Mouse (Mus musculus): ENCODE measurements around the gene Ehbp1l1. TPM values are rescaled to one million over a fixed set of nuclear protein-coding genes. Genes with fewer than 3 reads are reported as not detected.

The Ehbp1l1 gene
- total and polyA plus RNA-seq, 3 experiments, result 30.4 to 62.6 (median 57.0) TPM

Other genes starting within 250 kb of the Ehbp1l1 start
Only the 20 nearest of the 22 such genes appear.
- gene Cfl1, start 235.9 kb downstream of the Ehbp1l1 start, total RNA-seq (2012; rRNA removed), result 818 and 982 TPM in 2 replicates
- gene Cfl1, start 235.9 kb downstream of the Ehbp1l1 start, total RNA-seq (2014; rRNA removed), result 932 and 999 TPM in 2 replicates
- gene Cfl1, start 235.9 kb downstream of the Ehbp1l1 start, polyA plus RNA-seq (2012; ENCODE audit: insufficient read length, low read depth), result 1,768 and 1,993 TPM in 2 replicates
- 0.25 and 0.34 TPM in 2 replicates for gene 1700020D05Rik, start 222.5 kb downstream of the Ehbp1l1 start, total RNA-seq (2012; rRNA removed)
- 0.23 TPM in 1 of 2 replicates, not detected in the other for gene 1700020D05Rik, start 222.5 kb downstream of the Ehbp1l1 start, total RNA-seq (2014; rRNA removed)
- gene 1700020D05Rik, start 222.5 kb downstream of the Ehbp1l1 start, polyA plus RNA-seq (2012; ENCODE audit: insufficient read length, low read depth), result 0.33 TPM in 1 of 2 replicates, not detected in the other
- 2.7 and 2.8 TPM in 2 replicates for gene Snx32, start 215.8 kb downstream of the Ehbp1l1 start, total RNA-seq (2012; rRNA removed)
- 0.75 and 0.96 TPM in 2 replicates for gene Snx32, start 215.8 kb downstream of the Ehbp1l1 start, total RNA-seq (2014; rRNA removed)
- gene Snx32, start 215.8 kb downstream of the Ehbp1l1 start, polyA plus RNA-seq (2012; ENCODE audit: insufficient read length, low read depth), result 1.2 and 2.4 TPM in 2 replicates
- gene Ovol1, start 165.7 kb downstream of the Ehbp1l1 start, total RNA-seq (2012; rRNA removed), result not detected in 2 replicates
- not detected in 2 replicates for gene Ovol1, start 165.7 kb downstream of the Ehbp1l1 start, total RNA-seq (2014; rRNA removed)
- not detected in 2 replicates for gene Ovol1, start 165.7 kb downstream of the Ehbp1l1 start, polyA plus RNA-seq (2012; ENCODE audit: insufficient read length, low read depth)
- 9.6 and 10.6 TPM in 2 replicates for gene Ap5b1, start 158.3 kb downstream of the Ehbp1l1 start, total RNA-seq (2012; rRNA removed)
- 3.2 and 3.6 TPM in 2 replicates for gene Ap5b1, start 158.3 kb downstream of the Ehbp1l1 start, total RNA-seq (2014; rRNA removed)
- gene Ap5b1, start 158.3 kb downstream of the Ehbp1l1 start, polyA plus RNA-seq (2012; ENCODE audit: insufficient read length, low read depth), result 6.5 and 8.5 TPM in 2 replicates
- gene Rnaseh2c, start 124.4 kb downstream of the Ehbp1l1 start, total RNA-seq (2012; rRNA removed), result 124 and 164 TPM in 2 replicates
- gene Rnaseh2c, start 124.4 kb downstream of the Ehbp1l1 start, total RNA-seq (2014; rRNA removed), result 51.3 and 54.2 TPM in 2 replicates
- gene Rnaseh2c, start 124.4 kb downstream of the Ehbp1l1 start, polyA plus RNA-seq (2012; ENCODE audit: insufficient read length, low read depth), result 75.4 and 79.0 TPM in 2 replicates
- 44.9 and 46.5 TPM in 2 replicates for gene Kat5, start 116.1 kb downstream of the Ehbp1l1 start, total RNA-seq (2012; rRNA removed)
- 75.4 and 106 TPM in 2 replicates for gene Kat5, start 116.1 kb downstream of the Ehbp1l1 start, total RNA-seq (2014; rRNA removed)
- 50.1 and 62.8 TPM in 2 replicates for gene Kat5, start 116.1 kb downstream of the Ehbp1l1 start, polyA plus RNA-seq (2012; ENCODE audit: insufficient read length, low read depth)
- gene Rela, start 88.8 kb downstream of the Ehbp1l1 start, total RNA-seq (2012; rRNA removed), result 21.0 and 22.1 TPM in 2 replicates
- 11.1 and 12.1 TPM in 2 replicates for gene Rela, start 88.8 kb downstream of the Ehbp1l1 start, total RNA-seq (2014; rRNA removed)
- gene Rela, start 88.8 kb downstream of the Ehbp1l1 start, polyA plus RNA-seq (2012; ENCODE audit: insufficient read length, low read depth), result 43.8 and 51.9 TPM in 2 replicates
- 48.9 and 51.1 TPM in 2 replicates for gene Sipa1, start 62.6 kb downstream of the Ehbp1l1 start, total RNA-seq (2012; rRNA removed)
- 17.6 and 18.8 TPM in 2 replicates for gene Sipa1, start 62.6 kb downstream of the Ehbp1l1 start, total RNA-seq (2014; rRNA removed)
- gene Sipa1, start 62.6 kb downstream of the Ehbp1l1 start, polyA plus RNA-seq (2012; ENCODE audit: insufficient read length, low read depth), result 47.6 and 54.6 TPM in 2 replicates
- 16.0 and 17.6 TPM in 2 replicates for gene Map3k11, start 37.6 kb downstream of the Ehbp1l1 start, total RNA-seq (2012; rRNA removed)
- gene Map3k11, start 37.6 kb downstream of the Ehbp1l1 start, total RNA-seq (2014; rRNA removed), result 4.8 and 6.0 TPM in 2 replicates
- gene Map3k11, start 37.6 kb downstream of the Ehbp1l1 start, polyA plus RNA-seq (2012; ENCODE audit: insufficient read length, low read depth), result 13.5 and 14.2 TPM in 2 replicates
- gene Pcnx3, start 37.4 kb downstream of the Ehbp1l1 start, total RNA-seq (2012; rRNA removed), result 27.2 and 28.6 TPM in 2 replicates
- 5.1 and 7.1 TPM in 2 replicates for gene Pcnx3, start 37.4 kb downstream of the Ehbp1l1 start, total RNA-seq (2014; rRNA removed)
- 28.3 and 34.5 TPM in 2 replicates for gene Pcnx3, start 37.4 kb downstream of the Ehbp1l1 start, polyA plus RNA-seq (2012; ENCODE audit: insufficient read length, low read depth)
- gene Kcnk7, start 21.9 kb downstream of the Ehbp1l1 start, total RNA-seq (2012; rRNA removed), result not detected in 2 replicates
- not detected in 2 replicates for gene Kcnk7, start 21.9 kb downstream of the Ehbp1l1 start, total RNA-seq (2014; rRNA removed)
- 0.26 and 0.30 TPM in 2 replicates for gene Kcnk7, start 21.9 kb downstream of the Ehbp1l1 start, polyA plus RNA-seq (2012; ENCODE audit: insufficient read length, low read depth)
- 13.4 and 14.5 TPM in 2 replicates for gene Fam89b, start 3.3 kb upstream of the Ehbp1l1 start, total RNA-seq (2012; rRNA removed)
- 7.5 and 9.2 TPM in 2 replicates for gene Fam89b, start 3.3 kb upstream of the Ehbp1l1 start, total RNA-seq (2014; rRNA removed)
- gene Fam89b, start 3.3 kb upstream of the Ehbp1l1 start, polyA plus RNA-seq (2012; ENCODE audit: insufficient read length, low read depth), result 4.7 and 7.5 TPM in 2 replicates
- gene Ltbp3, start 14.6 kb upstream of the Ehbp1l1 start, total RNA-seq (2012; rRNA removed), result 0.17 and 0.51 TPM in 2 replicates
- gene Ltbp3, start 14.6 kb upstream of the Ehbp1l1 start, total RNA-seq (2014; rRNA removed), result not detected in 2 replicates
- gene Ltbp3, start 14.6 kb upstream of the Ehbp1l1 start, polyA plus RNA-seq (2012; ENCODE audit: insufficient read length, low read depth), result not detected in 2 replicates
- 49.8 and 55.0 TPM in 2 replicates for gene Scyl1, start 45.1 kb upstream of the Ehbp1l1 start, total RNA-seq (2012; rRNA removed)
- gene Scyl1, start 45.1 kb upstream of the Ehbp1l1 start, total RNA-seq (2014; rRNA removed), result 35.1 and 37.6 TPM in 2 replicates
- 49.1 and 56.1 TPM in 2 replicates for gene Scyl1, start 45.1 kb upstream of the Ehbp1l1 start, polyA plus RNA-seq (2012; ENCODE audit: insufficient read length, low read depth)
- gene Frmd8, start 149.0 kb upstream of the Ehbp1l1 start, total RNA-seq (2012; rRNA removed), result 29.0 and 30.7 TPM in 2 replicates
- gene Frmd8, start 149.0 kb upstream of the Ehbp1l1 start, total RNA-seq (2014; rRNA removed), result 13.5 and 15.5 TPM in 2 replicates
- gene Frmd8, start 149.0 kb upstream of the Ehbp1l1 start, polyA plus RNA-seq (2012; ENCODE audit: insufficient read length, low read depth), result 25.2 and 25.4 TPM in 2 replicates
- 20.6 and 23.1 TPM in 2 replicates for gene Slc25a45, start 151.5 kb upstream of the Ehbp1l1 start, total RNA-seq (2012; rRNA removed)
- 27.6 and 33.0 TPM in 2 replicates for gene Slc25a45, start 151.5 kb upstream of the Ehbp1l1 start, total RNA-seq (2014; rRNA removed)
- gene Slc25a45, start 151.5 kb upstream of the Ehbp1l1 start, polyA plus RNA-seq (2012; ENCODE audit: insufficient read length, low read depth), result 20.8 and 22.7 TPM in 2 replicates
- 1.6 and 2.1 TPM in 2 replicates for gene Tigd3, start 167.8 kb upstream of the Ehbp1l1 start, total RNA-seq (2012; rRNA removed)
- 0.62 and 0.67 TPM in 2 replicates for gene Tigd3, start 167.8 kb upstream of the Ehbp1l1 start, total RNA-seq (2014; rRNA removed)
- gene Tigd3, start 167.8 kb upstream of the Ehbp1l1 start, polyA plus RNA-seq (2012; ENCODE audit: insufficient read length, low read depth), result 1.2 and 1.4 TPM in 2 replicates
- gene Dpf2, start 186.7 kb upstream of the Ehbp1l1 start, total RNA-seq (2012; rRNA removed), result 34.4 and 36.7 TPM in 2 replicates
- gene Dpf2, start 186.7 kb upstream of the Ehbp1l1 start, total RNA-seq (2014; rRNA removed), result 21.9 and 25.0 TPM in 2 replicates
- 106 and 115 TPM in 2 replicates for gene Dpf2, start 186.7 kb upstream of the Ehbp1l1 start, polyA plus RNA-seq (2012; ENCODE audit: insufficient read length, low read depth)
- gene Cdc42ep2, start 198.5 kb upstream of the Ehbp1l1 start, total RNA-seq (2012; rRNA removed), result 0.25 TPM in 2 replicates
- 0.08 and 0.13 TPM in 2 replicates for gene Cdc42ep2, start 198.5 kb upstream of the Ehbp1l1 start, total RNA-seq (2014; rRNA removed)
- 0.16 and 0.20 TPM in 2 replicates for gene Cdc42ep2, start 198.5 kb upstream of the Ehbp1l1 start, polyA plus RNA-seq (2012; ENCODE audit: insufficient read length, low read depth)